Mouse (Mus musculus) intestine, postnatal 0 days (tissue): ENCODE data around the gene Hal. TPM values are rescaled to one million over a fixed set of nuclear protein-coding genes. Genes with fewer than 3 reads are reported as not detected.

Source experiments
- ATAC-seq: fragments of 200-750 bp; cut with Nextera tagmentation; 2 replicates; pipeline ENCODE4 v1.8.0; 2017; ENCODE audit warnings: mild to moderate bottlenecking, moderate TSS enrichment, moderate library complexity
- H3K27ac ChIP-seq: fragments of 300-500 bp; sonication (generic); 2 replicates; pipeline ENCODE4 v1.5.1; 2014; ENCODE audit warnings: mild to moderate bottlenecking, low read depth, low read length, moderate library complexity
- H3K27me3 ChIP-seq: fragments of 300-500 bp; sonication (generic); replicated peaks from 2 replicates; pipeline ENCODE4 v1.6.1; 2014; ENCODE audit warnings: low read length, mixed read lengths; ENCODE audit not compliant: control insufficient read depth, insufficient read depth
- H3K36me3 ChIP-seq: fragments of 300-500 bp; sonication (generic); 2 replicates; pipeline ENCODE4 v1.6.1; 2014; ENCODE audit warnings: mild to moderate bottlenecking, moderate library complexity; ENCODE audit not compliant: control insufficient read depth, insufficient read depth
- H3K4me1 ChIP-seq: fragments of 300-500 bp; sonication (generic); replicated peaks from 2 replicates; pipeline ENCODE4 v1.6.1; 2014; ENCODE audit warnings: antibody characterized with exemption, low read length, mixed read lengths; ENCODE audit not compliant: control insufficient read depth, insufficient read depth
- H3K4me2 ChIP-seq: fragments of 300-500 bp; sonication (generic); replicated peaks from 2 replicates; pipeline ENCODE4 v1.6.1; 2014; ENCODE audit warnings: low read depth, mild to moderate bottlenecking, moderate library complexity
- H3K4me3 ChIP-seq: fragments of 300-500 bp; sonication (generic); 2 replicates; pipeline ENCODE4 v1.5.1; 2014; ENCODE audit warnings: low read depth, low read length
- H3K9ac ChIP-seq: fragments of 300-500 bp; sonication (generic); 2 replicates; pipeline ENCODE4 v1.6.1; 2014; ENCODE audit warnings: mild to moderate bottlenecking, low read depth, low read length
- H3K9me3 ChIP-seq: fragments of 300-500 bp; sonication (generic); 2 replicates; pipeline ENCODE4 v1.6.1; 2016; ENCODE audit warnings: mixed run types; ENCODE audit not compliant: control insufficient read depth
- CTCF ChIP-seq: sonication (generic); IDR thresholded peaks from 2 replicates; pipeline ENCODE4 v1.5.1; 2016; ENCODE audit warnings: low read depth, mild to moderate bottlenecking, control low read depth, antibody characterized with exemption, moderate library complexity
- WGBS: fragments of 180-500 bp; shearing (Covaris S2); extraction: QIAGEN DNeasy Blood & Tissue Kit; methylation state at CpG from one replicate; pipeline ENCODE4 v1.1.7; 2014; 5-methylcytosine and 5-hydroxymethylcytosine counted together
- polyA plus RNA-seq: library from polyadenylated mRNA; unstranded; fragments of >200 nt; fragmentation: Nextera tagmentation; extraction: Ambion mirVana; gene quantifications from 2 replicates; pipeline ENCODE4 v1.2.1, GENCODE M21; 2015

Hal gene
- polyA plus RNA-seq, 1 experiment from 2014 or later, result 5.1 TPM

DNA sequence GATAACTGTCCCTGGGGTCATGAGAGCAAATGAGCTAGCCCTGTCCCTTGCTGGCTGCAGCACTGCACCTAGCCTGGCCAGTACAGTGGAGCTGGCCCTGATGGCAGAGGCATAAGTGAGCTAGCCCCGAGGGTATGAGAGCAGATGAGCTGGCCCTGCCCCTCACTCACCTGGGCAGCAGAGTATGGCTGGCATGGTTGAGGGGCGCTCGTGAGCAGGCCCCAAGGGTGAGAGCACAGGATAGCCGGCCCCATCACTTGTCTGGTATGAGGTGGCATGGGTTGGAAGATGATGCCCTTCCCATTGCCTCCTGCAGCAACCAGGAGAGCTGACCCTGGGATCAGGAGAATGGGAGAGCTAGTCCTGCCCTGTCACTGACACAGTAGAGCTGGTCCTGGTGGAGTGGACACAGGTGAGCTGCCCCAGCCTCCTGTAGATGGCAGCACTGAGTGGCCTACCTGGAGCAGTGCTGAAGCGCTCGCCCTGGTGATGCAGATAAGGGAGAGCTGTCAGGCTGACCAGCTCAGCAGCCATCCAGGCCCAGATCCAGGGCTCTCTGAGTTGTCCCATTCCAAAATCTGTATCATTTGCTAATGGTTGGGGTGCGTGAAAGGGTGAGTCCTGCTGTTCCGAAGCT, 3.4 kb upstream of the Hal start:
- no peaks in the 10 kb centered on the region for H3K4me1 ChIP-seq
- ATAC-seq, result peak; percentile 75
- H3K9me3 ChIP-seq, result no peaks in the 10 kb centered on the region
- peaks cover 55% of the 10 kb centered on the region for H3K36me3 ChIP-seq
- no peak overlapping the region for H3K9ac ChIP-seq
- peak; percentile 85 for TF ChIP-seq CTCF
- no peak overlapping the region for H3K27ac ChIP-seq
- WGBS, result 68% methylated on average over 8 of the region's 8 CpGs
- H3K4me3 ChIP-seq, result no peak overlapping the region
- no peak overlapping the region for H3K4me2 ChIP-seq
- no peaks in the 10 kb centered on the region for H3K27me3 ChIP-seq

DNA sequence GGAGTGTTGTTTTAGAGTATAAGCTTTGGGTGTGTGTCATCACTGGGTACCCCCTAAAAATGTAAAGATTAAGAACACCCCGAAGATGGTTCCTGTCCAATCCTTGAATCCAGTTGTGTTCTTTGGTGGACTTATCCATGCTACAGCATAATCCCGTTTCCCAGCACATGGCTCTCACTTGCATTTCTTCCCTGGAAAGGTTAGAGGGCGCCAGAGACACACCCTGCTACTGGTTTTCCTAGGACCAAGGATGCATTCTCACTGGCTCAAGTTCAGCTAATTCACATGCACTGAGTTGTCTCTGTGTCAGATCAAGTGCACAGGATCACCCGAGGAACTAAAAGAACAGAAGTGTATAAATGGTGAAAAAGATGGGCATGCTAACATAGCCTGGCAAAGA, 1.9 kb upstream of the Hal start:
- no peaks in the 10 kb centered on the region for H3K27me3 ChIP-seq
- H3K4me1 ChIP-seq, result no peaks in the 10 kb centered on the region
- H3K4me2 ChIP-seq, result no peak overlapping the region
- 23% methylated on average over 4 of the region's 4 CpGs for WGBS
- no peaks in the 10 kb centered on the region for H3K9me3 ChIP-seq
- H3K27ac ChIP-seq, result no peak overlapping the region
- peak; percentile 88 for TF ChIP-seq CTCF
- 0 out of 2 replicates have a peak, but pooled peaks have one; percentile 15 for ATAC-seq
- H3K36me3 ChIP-seq, result peaks cover 40% of the 10 kb centered on the region
- H3K4me3 ChIP-seq, result no peak overlapping the region
- H3K9ac ChIP-seq, result no peak overlapping the region

GRCm38 (mm10) chr10:93488828-93489226, 259 bp downstream of the Hal start:
- Histone ChIP-seq H3K4me1 (no peaks in the 10 kb centered on the region), H3K27me3 (no peaks in the 10 kb centered on the region), H3K27ac (no peak overlapping the region), H3K4me2 (no peak overlapping the region), H3K9me3 (no peaks in the 10 kb centered on the region), H3K4me3 (no peak overlapping the region), H3K36me3 (peaks cover 18% of the 10 kb centered on the region), H3K9ac (no peak overlapping the region)
- WGBS, result 45% methylated on average over 6 of the region's 6 CpGs
- no peak for TF ChIP-seq CTCF
- no peak for ATAC-seq

DNA sequence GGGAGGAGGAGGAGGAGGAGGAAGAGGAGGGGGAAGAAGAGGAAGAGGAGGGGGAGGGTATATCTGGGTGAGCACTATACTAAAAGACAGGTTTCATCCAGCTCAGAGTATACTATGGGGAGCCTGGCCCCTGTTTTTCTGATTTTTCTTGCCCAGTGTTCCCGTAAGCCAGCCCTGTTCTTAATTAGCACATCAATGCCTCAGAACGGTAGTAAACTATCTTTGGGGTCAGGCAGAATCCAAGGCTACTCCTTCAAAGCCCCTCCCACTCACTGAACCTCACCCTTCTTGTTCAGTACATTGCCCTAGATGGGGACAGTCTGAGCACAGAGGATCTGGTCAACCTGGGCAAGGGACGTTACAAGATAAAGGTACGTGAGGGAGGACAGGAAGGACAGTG, 1.9 kb downstream of the Hal start:
- Histone ChIP-seq H3K27ac (no peak overlapping the region), H3K4me3 (no peak overlapping the region), H3K4me1 (no peaks in the 10 kb centered on the region), H3K36me3 (peaks cover 6% of the 10 kb centered on the region; the same call in 1 of the 2 replicates), H3K9me3 (no peaks in the 10 kb centered on the region), H3K4me2 (no peak overlapping the region), H3K27me3 (no peaks in the 10 kb centered on the region), H3K9ac (no peak overlapping the region)
- TF ChIP-seq CTCF, result no peak
- 52% methylated on average over 4 of the region's 4 CpGs for WGBS
- no peak for ATAC-seq

GRCm38 (mm10) chr10:93500864-93501263, 12.3 kb downstream of the Hal start:
- ATAC-seq, result no peak
- Histone ChIP-seq H3K36me3 (no peaks in the 10 kb centered on the region), H3K27me3 (no peaks in the 10 kb centered on the region), H3K9me3 (no peaks in the 10 kb centered on the region), H3K4me3 (no peak overlapping the region), H3K4me2 (no peak overlapping the region), H3K9ac (no peak overlapping the region), H3K4me1 (no peaks in the 10 kb centered on the region), H3K27ac (no peak overlapping the region)
- no peak for TF ChIP-seq CTCF
- WGBS, result 72% methylated on average over 10 of the region's 10 CpGs

- Histone ChIP-seq H3K27ac (no peak overlapping the region), H3K36me3 (no peaks in the 10 kb centered on the region), H3K4me1 (no peaks in the 10 kb centered on the region), H3K4me3 (no peak overlapping the region), H3K27me3 (no peaks in the 10 kb centered on the region), H3K9me3 (no peaks in the 10 kb centered on the region), H3K4me2 (no peak overlapping the region), H3K9ac (no peak overlapping the region)
- 81% methylated on average over 10 of the region's 10 CpGs for WGBS
- no peak for ATAC-seq
- TF ChIP-seq CTCF, result no peak
These were observed 12.8 kb downstream of the Hal start for GRCm38 (mm10) chr10:93501346-93501745.
